Mouse (Mus musculus) lung, adult 2 months (tissue): ENCODE results near the gene Col25a1. TPM values are rescaled to one million over a fixed set of nuclear protein-coding genes. Genes with fewer than 3 reads are reported as not detected.

ENCODE experiments used
- DNase-seq: peaks from one replicate; pipeline ENCODE4 v3.0.0; 2022
- H3K4me1 ChIP-seq: fragments of 200-500 bp; 2 replicates; pipeline ENCODE4 v1.6.1; 2011; ENCODE audit warnings: low read length; ENCODE audit not compliant: control insufficient read depth, insufficient read depth
- H3K4me3 ChIP-seq: fragments of 200-500 bp; replicated peaks from 2 replicates; pipeline ENCODE3; 2011; ENCODE audit warnings: low read depth, mild to moderate bottlenecking, control low read depth, low read length; ENCODE audit errors: extremely low read depth
- CTCF ChIP-seq: fragments of 200-500 bp; IDR thresholded peaks from 2 replicates; pipeline ENCODE4 v1.5.1; 2011; ENCODE audit warnings: mild to moderate bottlenecking, low read length, control low read depth; ENCODE audit not compliant: insufficient read depth
- POLR2A ChIP-seq: fragments of 200-500 bp; IDR thresholded peaks from 2 replicates; pipeline ENCODE4 v1.6.1; 2011; ENCODE audit warnings: low read depth, mild to moderate bottlenecking, control low read depth, low read length, borderline replicate concordance; ENCODE audit errors: extremely low read depth
- WGBS: fragments of 180-500 bp; shearing (Covaris S2); methylation state at CpG from one replicate; pipeline ENCODE4 v1.1.7; 2018; 5-methylcytosine and 5-hydroxymethylcytosine counted together
- polyA plus RNA-seq: library from polyadenylated mRNA; depleted of rRNA; stranded (reverse); fragments of >200 nt; gene quantifications from 2 replicates; pipeline ENCODE4 v1.2.3, GENCODE M21; 2012

The Col25a1 gene
- polyA plus RNA-seq, 1 experiment: 0.07 TPM

GRCm38 (mm10) chr3:130235233-130235632 lies 103.9 kb downstream of the Col25a1 start:
- Histone ChIP-seq H3K4me3 (no peak overlapping the region), H3K4me1 (no peaks in the 10 kb centered on the region)
- TF ChIP-seq POLR2A (no peak), CTCF (no peak)
- DNase-seq: no peak
- WGBS: 100% methylated on average over 1 of the region's 1 CpGs

GRCm38 (mm10) chr3:130236129-130236528 lies 104.8 kb downstream of the Col25a1 start:
- Histone ChIP-seq H3K4me1 (no peaks in the 10 kb centered on the region), H3K4me3 (no peak overlapping the region)
- WGBS: 78% methylated on average over 7 of the region's 7 CpGs
- no peak for DNase-seq
- TF ChIP-seq POLR2A (no peak), CTCF (no peak)

DNA sequence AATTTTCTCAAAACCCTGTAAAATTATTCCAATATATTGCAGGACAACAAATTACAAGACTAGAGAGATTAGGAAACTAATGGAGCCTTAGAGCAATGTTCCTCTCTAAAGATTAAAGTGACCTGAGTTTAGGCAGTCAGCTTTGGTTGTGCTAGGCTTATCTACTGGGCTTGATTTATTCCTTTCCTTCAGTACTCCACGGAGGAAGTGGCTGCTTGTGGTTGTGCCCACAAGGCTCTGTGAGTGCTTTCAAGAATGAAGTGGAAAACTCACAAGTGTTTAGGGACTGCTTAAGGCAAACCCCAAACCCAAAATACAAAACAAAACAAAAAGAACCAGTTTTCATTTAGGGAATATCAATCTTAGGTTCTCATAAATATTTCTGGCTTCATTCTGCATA lies 106.6 kb downstream of the Col25a1 start:
- no peak for DNase-seq
- no peaks in the 10 kb centered on the region; the same call in 1 of the 2 replicates for H3K4me1 ChIP-seq
- TF ChIP-seq POLR2A: no peak
- no peak for TF ChIP-seq CTCF
- WGBS: 16% methylated on average over 1 of the region's 1 CpGs
- H3K4me3 ChIP-seq: no peak overlapping the region

GRCm38 (mm10) chr3:130241924-130242323 lies 110.6 kb downstream of the Col25a1 start:
- DNase-seq: no peak

DNA sequence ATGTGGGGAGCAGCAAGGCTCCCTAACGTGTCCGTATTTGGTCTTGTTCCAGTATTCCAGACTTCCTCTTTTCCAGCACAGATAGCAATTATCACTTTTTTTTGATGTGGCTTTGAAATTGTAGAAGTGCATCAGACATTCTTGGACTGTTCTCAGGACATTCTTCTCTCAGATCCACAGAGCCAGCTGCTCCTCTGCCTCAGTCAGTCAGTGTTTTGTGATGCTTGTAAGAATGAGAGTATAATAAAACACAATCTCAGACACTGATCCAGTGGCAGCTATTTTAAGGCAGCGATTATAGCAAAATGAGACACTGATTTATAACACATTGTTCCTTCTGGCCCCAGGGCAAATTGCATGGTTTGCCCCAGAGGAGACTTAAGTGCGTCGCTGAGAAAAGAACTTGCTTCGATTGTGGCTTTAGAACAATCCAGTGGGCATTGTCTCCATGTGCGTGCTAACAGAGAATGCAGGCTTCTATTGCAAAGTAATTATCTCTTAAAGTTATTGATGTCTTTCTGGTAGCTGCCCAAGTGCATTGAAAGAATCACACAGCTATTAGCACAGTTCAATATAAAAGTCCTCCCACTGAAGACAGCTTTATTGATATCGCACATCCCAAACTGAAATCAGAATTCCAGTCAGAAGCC lies 111.5 kb downstream of the Col25a1 start:
- Histone ChIP-seq H3K4me3 (no peak overlapping the region), H3K4me1 (no peaks in the 10 kb centered on the region; the same call in 1 of the 2 replicates)
- no peak for DNase-seq
- TF ChIP-seq POLR2A (no peak), CTCF (no peak)
- 54% methylated on average over 8 of the region's 8 CpGs for WGBS

More at GRCm38 (mm10) chr3:130241924-130242323, 110.6 kb downstream of the Col25a1 start:
- TF ChIP-seq POLR2A (no peak), CTCF (no peak)
- Histone ChIP-seq H3K4me1 (no peaks in the 10 kb centered on the region; the same call in 1 of the 2 replicates), H3K4me3 (no peak overlapping the region)
- WGBS: 74% methylated on average over 4 of the region's 4 CpGs

DNA sequence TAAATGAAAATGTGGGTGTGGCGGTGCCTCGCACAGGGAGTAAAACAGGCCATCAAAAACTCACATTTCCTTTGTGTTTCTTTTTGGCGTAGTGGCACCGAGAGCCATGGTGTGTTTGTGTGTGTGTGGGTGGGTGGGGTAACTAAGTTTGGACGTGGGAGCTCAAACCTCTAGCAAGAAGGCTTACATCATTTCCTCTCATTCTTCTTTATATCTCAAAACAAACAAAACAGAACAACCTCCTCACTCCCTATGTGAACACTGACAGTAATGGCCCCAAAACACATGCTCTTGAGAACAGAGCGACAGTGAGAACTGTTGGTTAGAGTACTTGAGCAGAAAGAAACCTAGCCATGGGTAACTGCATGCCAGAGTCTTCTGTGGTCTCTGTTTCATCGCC lies 121.1 kb downstream of the Col25a1 start:
- WGBS: 50% methylated on average over 7 of the region's 7 CpGs
- no peak overlapping the region for H3K4me3 ChIP-seq
- DNase-seq: no peak
- H3K4me1 ChIP-seq: no peaks in the 10 kb centered on the region
- TF ChIP-seq CTCF: no peak
- TF ChIP-seq POLR2A: no peak

DNA sequence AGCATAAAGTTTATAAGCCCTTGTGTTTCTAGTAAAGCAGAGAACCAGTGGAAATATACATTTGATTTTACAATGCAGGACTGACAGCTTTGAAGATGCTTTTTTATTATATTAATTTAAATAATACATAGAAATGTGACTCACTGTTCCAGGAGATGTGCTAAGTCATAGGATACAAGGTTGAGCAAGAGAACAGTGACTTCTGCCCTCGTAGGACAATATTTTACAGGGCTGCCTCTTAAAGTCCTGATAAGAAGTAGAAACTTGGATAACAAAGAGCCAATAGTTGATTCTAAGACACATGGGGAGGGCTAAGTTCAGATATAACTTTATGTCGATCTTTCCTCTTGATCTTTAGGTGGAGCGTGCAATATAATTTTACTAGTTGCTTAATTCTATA lies 124.8 kb downstream of the Col25a1 start:
- TF ChIP-seq POLR2A (no peak), CTCF (no peak)
- no peak for DNase-seq
- WGBS: 78% methylated on average over 3 of the region's 3 CpGs
- no peak overlapping the region for H3K4me3 ChIP-seq
- H3K4me1 ChIP-seq: no peaks in the 10 kb centered on the region

DNA sequence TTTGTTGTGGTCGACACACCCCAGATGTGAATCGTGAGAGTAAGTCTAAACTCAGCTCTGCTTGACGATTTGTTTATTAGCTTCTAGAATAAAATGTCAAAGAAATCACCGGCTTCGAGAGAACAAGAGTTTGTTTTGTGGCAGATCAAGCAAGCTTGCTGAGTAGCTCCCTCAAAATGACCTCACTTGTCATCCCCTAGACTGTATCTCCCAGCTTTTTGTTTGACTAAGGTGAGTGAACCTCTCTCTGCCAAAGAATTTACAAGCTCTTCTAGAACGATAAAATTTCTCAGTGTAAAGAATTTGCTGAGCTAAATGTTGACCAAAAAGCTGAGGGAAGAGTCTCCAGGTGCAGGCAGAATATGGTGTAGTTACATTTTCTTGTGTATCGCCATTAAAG lies 125.3 kb downstream of the Col25a1 start:
- no peak for TF ChIP-seq POLR2A
- TF ChIP-seq CTCF: no peak
- WGBS: 53% methylated on average over 7 of the region's 7 CpGs
- Histone ChIP-seq H3K4me3 (no peak overlapping the region), H3K4me1 (no peaks in the 10 kb centered on the region)
- DNase-seq: no peak

DNA sequence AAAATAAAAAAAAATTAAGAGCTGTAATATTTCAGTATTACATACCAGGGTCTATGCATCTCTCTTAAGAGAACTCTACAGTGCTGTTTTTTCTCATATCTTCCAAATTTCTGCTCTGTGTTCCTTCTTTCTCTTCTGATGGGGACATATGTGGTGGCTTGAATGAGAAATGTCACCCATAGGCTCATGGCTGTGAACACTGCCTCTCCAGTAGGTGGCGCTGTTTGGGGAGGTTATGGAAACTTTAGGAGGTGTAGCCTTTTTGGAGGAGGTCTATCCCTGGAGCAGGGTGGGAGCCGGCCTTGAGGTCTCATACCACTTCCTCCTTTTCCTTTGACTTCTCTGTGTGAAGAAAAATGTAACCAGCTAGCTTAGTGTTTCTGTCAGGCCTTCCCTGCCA lies 128.4 kb downstream of the Col25a1 start:
- no peak for TF ChIP-seq POLR2A
- TF ChIP-seq CTCF: no peak
- whole genome bisulfite sequencing: 88% methylated on average over 2 of the region's 2 CpGs
- DNase-seq: no peak
- H3K4me3 ChIP-seq: no peak overlapping the region
- no peaks in the 10 kb centered on the region for H3K4me1 ChIP-seq

DNA sequence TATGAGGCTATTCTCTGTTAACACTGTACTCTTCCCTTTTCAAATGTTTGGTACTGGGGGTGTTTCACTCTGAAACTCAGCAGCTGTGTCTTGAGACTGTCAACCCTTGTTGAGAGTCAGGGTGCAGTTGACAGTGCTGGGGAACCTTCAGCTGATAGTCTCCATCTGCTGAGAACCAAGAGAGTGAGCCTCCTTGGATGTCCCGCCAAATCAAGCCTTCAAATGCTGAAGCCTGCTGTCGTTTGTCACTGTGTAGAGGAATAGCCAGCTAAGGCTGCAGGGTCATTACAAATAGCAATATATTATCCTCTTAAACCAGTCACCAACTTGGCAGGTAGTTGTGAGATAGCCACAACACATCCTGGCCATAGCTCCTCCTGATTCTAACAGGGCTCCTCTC lies 129.0 kb downstream of the Col25a1 start:
- Histone ChIP-seq H3K4me3 (no peak overlapping the region), H3K4me1 (no peaks in the 10 kb centered on the region)
- 72% methylated on average over 2 of the region's 2 CpGs for WGBS
- no peak for DNase-seq
- TF ChIP-seq POLR2A: no peak
- TF ChIP-seq CTCF: no peak
